Mouse (Mus musculus): ENCODE data around the gene Adk.

GRCm38 (mm10) chr14:21479566-21479965, 427.2 kb downstream of the Adk start:
- TF ChIP-seq CTCF (IDR thresholded peaks at IDR 0.05; ENCODE audit: borderline replicate concordance, insufficient read depth, low read depth, low read length) (no peak), POLR2A (IDR thresholded peaks at IDR 0.05; ENCODE audit: borderline replicate concordance, insufficient read depth, low read length) (no peak)
